Mouse (Mus musculus) kidney, adult 11 months (tissue): ENCODE results near the gene Ush2a.

ENCODE experiments used
- DNase-seq: peaks from one replicate; pipeline ENCODE4 v3.0.0; 2022

Gene Ush2a

GRCm38 (mm10) chr1:188387820-188388471 is 126.1 kb downstream of the Ush2a start:
- no peak for DNase-seq

- no peak for DNase-seq
Measured at GRCm38 (mm10) chr1:188390080-188390479, 128.3 kb downstream of the Ush2a start.

DNA sequence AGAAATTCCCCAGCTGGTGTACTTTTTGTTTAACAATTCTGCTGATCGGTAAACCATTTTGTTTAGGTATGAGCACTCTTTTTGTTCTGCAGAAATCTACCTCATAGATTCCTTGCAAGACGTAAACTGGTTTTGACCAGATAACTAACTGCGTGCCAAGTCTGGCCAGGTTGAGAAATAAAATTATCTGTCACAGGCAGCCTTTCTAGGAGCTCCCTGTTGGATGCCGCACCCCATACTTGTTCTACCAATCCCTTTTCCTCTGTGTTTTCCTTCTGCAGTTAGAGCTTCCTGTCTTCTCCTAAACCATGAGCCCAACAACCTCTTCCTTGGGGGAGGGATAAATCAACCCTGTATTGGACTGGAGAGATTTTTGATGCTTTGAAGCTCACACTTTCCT is 145.4 kb downstream of the Ush2a start:
- no peak for DNase-seq

- no peak for DNase-seq
Measured at GRCm38 (mm10) chr1:188407613-188408386, 146.0 kb downstream of the Ush2a start.

DNA sequence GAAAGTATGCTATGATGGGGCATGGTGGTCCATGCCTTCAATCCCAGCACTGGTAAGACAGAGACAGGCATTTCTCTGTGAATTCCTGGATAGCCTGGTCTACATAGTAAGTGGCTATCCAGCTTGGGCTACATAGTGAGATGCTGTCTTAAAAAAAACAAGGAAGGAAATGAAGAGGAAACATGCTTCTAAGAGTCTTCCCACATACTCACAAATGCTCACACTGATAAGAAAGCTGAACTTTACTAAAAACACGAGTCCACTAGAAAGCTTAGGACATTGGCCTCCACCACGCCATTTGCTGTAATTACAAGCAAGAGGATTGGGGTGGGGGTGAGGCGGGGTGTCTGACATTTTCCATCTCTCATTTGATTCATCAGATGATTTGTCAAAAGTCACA is 148.7 kb downstream of the Ush2a start:
- DNase-seq = no peak

GRCm38 (mm10) chr1:188420543-188420942 is 158.7 kb downstream of the Ush2a start:
- no peak for DNase-seq

- no peak for DNase-seq
Measured at GRCm38 (mm10) chr1:188428172-188428571, 166.3 kb downstream of the Ush2a start.

- DNase-seq = no peak
Measured at GRCm38 (mm10) chr1:188430689-188431088, 168.9 kb downstream of the Ush2a start.

- no peak for DNase-seq
Measured at GRCm38 (mm10) chr1:188447964-188448363, 186.1 kb downstream of the Ush2a start.

DNA sequence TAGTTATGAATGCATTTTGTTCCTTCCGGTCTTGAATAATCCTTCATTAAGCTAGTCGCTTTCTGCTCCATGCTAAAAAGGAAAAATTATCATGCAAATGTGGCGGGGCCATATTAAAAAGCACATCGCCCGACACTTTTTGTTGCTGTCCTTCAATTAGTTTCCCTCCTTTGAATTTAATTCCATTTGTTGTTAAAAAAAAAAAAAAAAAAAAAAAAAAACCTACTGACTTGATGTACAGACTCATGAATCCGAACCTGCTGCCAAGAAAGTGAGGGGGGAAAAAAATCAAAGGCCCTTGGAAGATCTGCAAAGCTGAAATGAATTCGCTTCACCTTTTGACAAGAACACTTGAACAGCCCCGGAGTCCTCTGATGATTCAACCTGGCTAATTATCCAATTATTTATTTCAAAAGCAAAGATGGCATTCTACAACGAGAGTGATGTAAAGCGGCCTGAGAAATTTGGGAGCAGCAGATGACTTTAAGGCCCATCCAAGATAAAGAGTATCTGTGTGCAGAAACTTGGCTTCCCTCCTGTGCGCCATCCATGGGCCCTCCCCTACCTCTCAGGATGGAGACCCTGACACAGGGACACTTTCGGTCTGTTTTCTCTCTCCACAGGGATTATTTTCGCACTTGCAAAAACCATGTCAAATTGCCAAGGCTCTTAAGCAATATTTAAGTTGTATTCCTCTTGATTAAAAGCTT is 194.8 kb downstream of the Ush2a start:
- no peak for DNase-seq

GRCm38 (mm10) chr1:188457221-188458008 is 195.6 kb downstream of the Ush2a start:
- no peak for DNase-seq

- DNase-seq = no peak
Measured at GRCm38 (mm10) chr1:188461203-188461602, 199.4 kb downstream of the Ush2a start.

- DNase-seq = no peak
Measured at GRCm38 (mm10) chr1:188464653-188465052, 202.8 kb downstream of the Ush2a start.

DNA sequence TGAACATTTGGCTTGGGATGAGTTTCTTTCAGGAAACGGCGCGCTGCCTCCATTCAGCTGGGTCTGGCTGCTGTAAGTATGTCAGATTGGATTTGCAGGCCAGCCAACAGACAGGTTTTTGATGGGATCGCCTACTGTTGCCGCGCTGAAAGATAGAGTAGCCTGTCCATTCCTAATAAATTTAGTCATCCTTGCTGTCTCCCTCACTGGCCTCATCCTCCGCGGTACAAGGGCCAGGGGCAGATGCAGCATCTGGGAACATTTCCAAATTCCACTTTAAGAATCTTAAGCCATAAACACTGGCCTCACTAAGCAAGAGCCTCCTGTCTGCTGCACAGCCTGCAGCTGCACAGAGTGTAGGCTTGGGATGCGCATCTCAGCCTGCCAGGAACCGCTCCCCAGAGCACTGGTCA is 206.6 kb downstream of the Ush2a start:
- DNase-seq = no peak

DNA sequence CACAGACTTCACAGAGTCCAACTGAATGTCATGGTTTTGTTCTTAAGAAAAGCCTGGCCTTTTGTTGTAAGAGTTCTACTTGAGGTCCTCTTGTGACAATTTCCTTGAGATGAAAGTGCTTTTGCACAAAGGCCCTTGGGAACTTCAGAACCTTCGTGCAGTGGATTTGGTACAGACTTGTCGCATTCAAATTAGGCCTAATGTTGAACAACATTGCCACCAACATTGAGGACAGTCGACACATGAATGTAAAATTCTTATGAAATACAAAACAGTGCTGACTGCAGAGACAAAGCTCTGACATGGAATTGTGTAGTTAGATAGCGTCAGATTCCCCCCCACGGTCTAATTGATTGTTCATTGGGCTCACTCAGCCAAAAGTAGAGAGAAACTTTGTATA is 243.1 kb downstream of the Ush2a start:
- DNase-seq = no peak

DNA sequence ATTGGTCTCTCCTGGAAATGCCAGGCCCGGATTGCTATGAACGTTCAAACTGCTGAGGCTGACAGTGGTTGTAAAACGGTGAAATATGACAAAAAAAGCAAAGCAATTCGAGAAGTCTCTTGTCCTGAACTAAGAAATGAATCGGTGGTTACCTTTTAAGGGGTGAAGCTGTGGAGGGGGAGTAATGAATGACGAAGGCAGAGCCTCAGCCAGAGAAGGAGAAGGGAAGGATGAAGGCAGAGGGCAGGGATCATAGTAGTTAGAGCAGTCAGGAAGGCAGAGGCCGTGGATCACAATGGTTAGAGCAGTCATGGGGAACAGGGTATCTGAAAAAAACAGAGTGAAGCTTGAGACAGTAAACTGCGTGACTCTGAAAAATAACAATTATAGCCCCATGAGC is 257.0 kb downstream of the Ush2a start:
- no peak for DNase-seq

DNA sequence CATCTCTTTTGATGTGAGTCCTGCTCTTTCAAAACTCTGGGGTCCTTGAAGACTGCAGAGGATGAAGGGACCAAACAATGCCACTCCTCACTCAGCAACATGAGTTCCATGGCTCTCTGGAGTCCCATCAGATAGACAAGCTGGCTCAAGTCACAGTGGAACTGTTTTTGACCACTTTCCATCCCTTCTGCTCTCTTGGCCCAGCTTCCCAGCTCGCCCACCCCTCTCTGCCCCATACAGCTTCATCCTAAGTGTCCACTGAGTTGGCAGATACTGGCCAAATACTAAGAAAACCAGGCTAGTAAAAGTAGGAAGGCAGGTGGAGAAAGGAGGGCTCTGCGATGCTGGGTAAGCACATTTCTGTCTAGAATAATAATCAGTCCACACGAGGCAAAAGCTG is 265.6 kb downstream of the Ush2a start:
- DNase-seq = no peak

- no peak for DNase-seq
Measured at GRCm38 (mm10) chr1:188529606-188530131, 267.8 kb downstream of the Ush2a start.

- DNase-seq = no peak
Measured at GRCm38 (mm10) chr1:188537021-188537420, 275.2 kb downstream of the Ush2a start.

- DNase-seq = no peak
Measured at GRCm38 (mm10) chr1:188539621-188540020, 277.8 kb downstream of the Ush2a start.

- no peak for DNase-seq
Measured at GRCm38 (mm10) chr1:188541492-188541891, 279.7 kb downstream of the Ush2a start.

- no peak for DNase-seq
Measured at GRCm38 (mm10) chr1:188543364-188543763, 281.5 kb downstream of the Ush2a start.

DNA sequence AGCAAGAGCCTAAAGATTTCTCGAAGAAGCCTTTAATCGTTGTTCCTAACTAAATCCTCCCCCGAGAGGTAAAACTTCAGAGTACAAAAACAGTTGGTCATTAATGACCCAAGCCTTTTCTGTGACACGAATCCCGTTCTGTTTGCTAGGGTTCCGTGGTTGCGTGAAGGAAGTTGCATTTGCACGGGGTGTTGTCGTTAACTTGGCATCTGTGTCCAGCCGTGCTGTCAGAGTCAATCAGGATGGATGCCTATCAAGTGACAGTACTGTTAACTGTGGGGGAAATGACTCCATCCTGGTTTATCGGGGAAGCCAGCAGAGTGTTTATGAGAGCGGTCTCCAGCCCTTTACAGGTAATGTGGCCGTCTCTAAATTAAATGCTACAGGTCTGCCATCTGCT is 287.9 kb downstream of the Ush2a start:
- no peak for DNase-seq
